Mouse (Mus musculus) retina, postnatal 1 day (tissue): ENCODE data around the gene Gcsh.
A peak's percentile ranks its signal among the peaks of the same experiment; 100 is the strongest.

Experiments used
- DNase-seq: peaks from one replicate; pipeline ENCODE4 v3.0.0-alpha.2; 2012

Gene Gcsh

DNA sequence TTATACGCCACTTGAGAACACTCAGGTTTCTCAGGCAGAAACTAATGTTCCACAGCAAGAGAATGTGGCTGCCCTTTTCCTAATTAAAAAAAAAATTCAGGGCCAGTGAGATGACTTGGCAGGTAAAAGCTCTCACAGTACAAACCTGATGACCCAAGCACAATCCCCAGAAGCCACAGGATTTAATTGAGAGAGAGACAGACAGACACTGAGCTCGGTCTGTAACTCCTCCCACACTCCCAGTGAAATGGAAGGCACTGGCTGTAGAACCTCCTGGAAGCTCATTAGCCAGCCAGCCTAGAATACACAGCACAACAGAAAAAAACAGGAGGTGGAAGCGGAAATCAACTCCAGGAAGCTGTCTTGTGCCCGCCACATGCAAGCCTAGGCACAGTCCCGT, 17.7 kb downstream of the Gcsh start:
- DNase-seq: peak; percentile 36

- DNase-seq: no peak
These were observed 18.3 kb downstream of the Gcsh start for GRCm38 (mm10) chr8:116975066-116975465.

- no peak for DNase-seq
These were observed 23.8 kb downstream of the Gcsh start for GRCm38 (mm10) chr8:116969531-116969930.

GRCm38 (mm10) chr8:116954415-116954814, 38.9 kb downstream of the Gcsh start:
- no peak for DNase-seq

- no peak for DNase-seq
These were observed 40.9 kb downstream of the Gcsh start for GRCm38 (mm10) chr8:116952428-116952827.

GRCm38 (mm10) chr8:116951778-116952177, 41.6 kb downstream of the Gcsh start:
- no peak for DNase-seq

DNA sequence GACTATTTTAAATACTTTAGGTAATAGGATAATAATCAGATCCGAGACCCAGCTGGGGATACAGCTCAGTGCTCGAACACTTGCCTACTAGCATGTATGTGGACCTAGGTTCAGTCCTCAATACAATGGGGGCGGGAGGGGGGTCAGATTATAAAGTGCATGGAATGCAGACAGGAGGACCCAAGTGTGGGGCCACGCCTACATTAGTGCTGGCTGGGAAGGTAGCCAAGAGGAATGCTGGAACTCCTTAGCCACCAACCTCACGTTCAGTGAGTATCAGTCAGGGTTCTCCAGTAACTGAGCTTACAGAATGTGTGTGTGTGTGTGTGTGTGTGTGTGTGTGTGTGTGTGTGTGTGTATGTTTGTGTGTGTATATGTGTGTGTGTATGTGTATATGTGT, 42.0 kb downstream of the Gcsh start:
- DNase-seq: no peak

GRCm38 (mm10) chr8:116947589-116947988, 45.7 kb downstream of the Gcsh start:
- no peak for DNase-seq

DNA sequence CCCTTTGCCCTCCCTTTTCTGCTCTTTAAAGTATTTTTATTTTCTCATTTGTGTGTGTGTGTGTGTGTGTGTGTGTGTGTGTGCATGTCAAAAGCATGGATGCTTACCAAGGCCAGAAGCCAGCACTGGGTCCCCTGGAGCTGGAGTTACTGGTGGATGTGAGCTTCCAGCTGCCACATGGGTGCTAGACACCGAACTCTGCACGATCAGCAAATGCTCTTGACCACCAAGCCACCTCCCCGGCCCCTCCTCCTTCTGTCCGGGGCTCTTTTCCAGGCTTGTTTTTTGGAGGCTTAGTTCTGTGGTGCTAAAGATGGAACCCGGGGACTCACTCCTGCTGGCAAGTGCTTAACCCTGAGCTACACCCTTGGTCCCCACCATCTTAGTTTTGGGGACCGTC, 46.5 kb downstream of the Gcsh start:
- DNase-seq: no peak

GRCm38 (mm10) chr8:116946268-116946838, 47.0 kb downstream of the Gcsh start:
- no peak for DNase-seq

GRCm38 (mm10) chr8:116945169-116945910, 48.0 kb downstream of the Gcsh start:
- no peak for DNase-seq

- DNase-seq: no peak
These were observed 49.0 kb downstream of the Gcsh start for GRCm38 (mm10) chr8:116944385-116944696.

GRCm38 (mm10) chr8:116943555-116944384, 49.6 kb downstream of the Gcsh start:
- peak; percentile 34 for DNase-seq

DNA sequence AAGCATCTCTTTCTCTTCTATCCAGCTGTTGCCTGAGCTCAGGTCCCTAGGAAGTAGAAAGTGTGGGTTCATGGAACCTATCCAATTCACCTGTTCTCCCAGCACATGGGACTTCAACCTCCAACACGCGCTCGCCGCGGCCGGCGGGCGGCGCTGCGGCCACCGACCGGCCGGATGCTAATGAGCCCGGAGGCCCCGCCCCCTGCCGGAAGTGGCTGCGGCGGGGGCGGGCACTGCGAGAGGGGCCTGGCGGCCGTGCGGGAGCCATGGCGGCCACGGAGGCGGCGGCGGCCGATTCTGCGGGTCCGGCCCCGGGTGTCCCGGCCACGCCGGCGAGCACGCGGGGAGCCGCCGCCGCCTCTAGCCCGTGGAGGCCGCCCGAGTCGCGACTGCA, 50.2 kb downstream of the Gcsh start, which contains the start of gene Atmin:
Atmin (plus strand) TSS at position 233 of the 394 bp plus-strand sequence.
- peak; percentile 91 for DNase-seq

- DNase-seq: peak; percentile 7
These were observed 50.9 kb downstream of the Gcsh start for GRCm38 (mm10) chr8:116942284-116943058.

DNA sequence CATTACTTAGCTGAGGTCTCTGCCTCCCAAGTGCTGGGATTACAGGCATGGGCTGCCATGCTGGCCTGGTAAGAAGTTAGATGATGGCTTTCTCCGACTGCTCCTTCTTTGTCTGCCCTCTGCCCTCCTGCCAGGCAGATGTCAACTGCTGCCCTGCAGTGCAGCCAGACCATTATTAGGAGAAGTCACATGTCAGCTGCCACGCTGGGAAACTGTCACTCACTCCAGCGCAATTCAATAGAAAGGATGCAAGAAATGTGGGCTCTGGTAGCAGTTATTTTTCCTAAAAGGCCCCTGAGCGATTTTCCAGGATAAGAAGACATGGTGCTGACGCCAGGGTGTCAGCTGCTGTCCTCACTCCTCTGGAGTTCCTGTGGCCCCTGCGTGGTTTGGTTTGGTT, 57.8 kb downstream of the Gcsh start:
- DNase-seq: no peak

GRCm38 (mm10) chr8:116934976-116935375, 58.4 kb downstream of the Gcsh start:
- DNase-seq: no peak
